Mouse (Mus musculus): ENCODE measurements around the gene Alms1.
A peak's percentile ranks its signal among the peaks of the same experiment; 100 is the strongest.
"Not testable (repeated sequence)": the region's sequence is repeated elsewhere in the genome, so short reads cannot be mapped to it uniquely, and the experiment has no call there.

Alms1 gene

DNA sequence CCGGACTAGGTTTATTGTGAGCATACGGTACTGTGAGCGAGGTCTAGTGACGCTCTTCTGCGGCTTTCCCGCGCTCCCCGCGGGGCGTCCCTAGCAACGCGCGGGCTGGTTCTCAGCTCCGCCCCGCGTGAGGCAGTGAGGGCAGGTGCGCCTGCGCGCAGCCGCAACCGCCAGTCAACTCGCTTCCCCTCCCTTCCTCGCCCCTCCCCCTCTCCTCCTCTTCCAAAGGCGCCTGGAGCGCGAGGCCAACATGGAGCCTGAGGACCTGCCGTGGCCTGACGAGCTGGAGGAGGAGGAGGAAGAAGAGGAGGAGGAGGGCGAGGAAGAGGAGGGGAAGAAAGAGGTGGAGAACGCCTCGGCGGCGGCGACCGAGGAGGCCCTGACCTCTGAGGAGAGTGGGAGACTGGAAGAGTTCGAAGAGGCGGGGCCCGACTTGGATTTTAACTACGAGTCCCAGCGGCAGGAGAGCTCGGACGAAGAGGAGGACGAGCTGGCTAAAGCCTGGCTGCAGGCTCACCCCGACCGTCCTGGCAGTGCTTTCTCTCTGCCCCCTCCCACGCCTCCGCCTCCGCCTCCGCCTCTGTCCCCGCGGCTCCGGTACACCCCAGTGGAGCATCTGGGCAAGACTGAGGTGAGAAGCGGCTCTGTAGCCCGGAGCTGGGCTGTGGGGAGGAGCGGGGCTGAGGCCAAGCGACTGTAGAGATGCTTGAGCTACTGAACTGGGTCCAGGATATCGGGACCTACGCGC lies at the start of gene Alms1:
Alms1 (plus strand) TSS at position 136 of the 748 bp plus-strand sequence.
- peak; percentile 86 for DNase-seq (ENCODE audit: low read depth, low spot score)

DNA sequence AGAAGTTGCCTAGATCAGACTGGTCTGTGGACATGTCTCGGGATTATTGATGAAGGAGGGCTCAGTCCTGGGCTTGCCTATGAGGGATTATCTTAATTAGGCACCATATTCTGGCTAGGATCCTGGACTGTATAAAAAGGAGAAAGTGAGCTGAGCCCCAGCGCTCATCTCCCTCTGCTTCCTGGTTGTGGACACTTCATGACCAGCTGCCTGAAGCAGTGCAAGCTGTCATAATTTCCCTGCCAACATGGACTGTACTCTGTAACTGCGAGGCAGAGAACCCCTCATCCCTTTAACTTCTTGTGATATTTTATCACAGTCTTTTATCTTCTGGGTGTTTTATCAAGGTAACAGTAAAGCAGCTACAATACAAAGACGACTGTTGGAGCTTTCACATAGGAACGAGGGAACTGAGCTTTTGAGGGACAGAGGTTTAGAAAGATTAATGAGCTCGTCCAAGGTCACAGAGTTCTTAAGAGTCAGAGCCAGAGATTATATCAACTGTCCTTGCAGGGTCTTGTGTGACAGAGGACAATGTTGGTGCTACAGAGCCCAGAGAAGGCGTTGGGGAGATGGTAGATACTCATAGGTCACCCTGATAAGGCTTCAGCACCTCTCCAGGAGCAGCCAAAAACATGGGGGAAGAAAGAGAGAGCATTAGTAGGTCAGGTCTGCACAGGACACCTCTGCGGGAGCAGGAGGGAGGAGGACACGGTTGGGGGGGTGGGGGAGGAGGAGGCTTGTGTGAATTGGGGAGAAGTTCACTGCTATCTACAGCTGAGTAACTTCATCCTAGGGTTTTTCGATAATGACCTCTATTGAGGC lies 43.8 kb upstream of the Alms1 start:
- no peak for DNase-seq (ENCODE audit: low read depth, low spot score)

GRCm38 (mm10) chr6:85544251-85544881 lies 43.0 kb upstream of the Alms1 start:
- DNase-seq (ENCODE audit: low read depth, low spot score) = no peak

GRCm38 (mm10) chr6:85547642-85548041 lies 39.7 kb upstream of the Alms1 start:
- no peak for DNase-seq (ENCODE audit: low read depth, low spot score)

GRCm38 (mm10) chr6:85562374-85562773 lies 25.0 kb upstream of the Alms1 start:
- DNase-seq (ENCODE audit: low read depth, low spot score) = no peak

- no peak for DNase-seq (ENCODE audit: low read depth, low spot score)
Measured at GRCm38 (mm10) chr6:85572816-85573215, 14.5 kb upstream of the Alms1 start.

- DNase-seq (ENCODE audit: low read depth, low spot score) = no peak
Measured at GRCm38 (mm10) chr6:85581688-85582087, 5.6 kb upstream of the Alms1 start.

GRCm38 (mm10) chr6:85584612-85585011 lies 2.7 kb upstream of the Alms1 start:
- no peak for DNase-seq (ENCODE audit: low read depth, low spot score)

DNA sequence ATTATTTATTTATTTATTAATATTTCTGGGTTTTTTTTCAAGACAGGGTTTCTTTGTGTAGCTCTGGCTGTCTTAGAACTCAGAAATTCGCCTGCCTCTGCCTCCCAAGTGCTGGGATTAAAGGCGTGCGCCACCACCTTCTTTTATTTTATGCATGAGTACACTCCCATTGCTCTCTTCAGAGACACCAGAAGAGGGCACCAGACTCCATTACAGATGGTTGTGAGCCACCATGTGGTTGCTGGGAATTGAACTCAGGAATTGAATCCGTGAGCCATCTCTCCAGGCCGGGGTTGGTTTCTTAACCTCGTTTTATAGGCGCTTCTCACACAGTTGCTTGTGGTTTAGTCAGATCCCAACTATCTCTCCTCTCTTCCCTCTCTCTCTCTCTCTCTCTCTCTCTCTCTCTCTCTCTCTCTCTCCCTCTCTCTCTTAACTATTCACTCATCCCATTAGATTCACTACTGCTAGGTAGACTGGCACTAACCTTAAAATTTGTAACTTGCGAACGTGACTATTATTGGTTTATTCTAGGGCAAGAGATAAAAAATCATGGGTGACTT lies 445 bp upstream of the Alms1 start:
- no peak for DNase-seq (ENCODE audit: low read depth, low spot score)

DNA sequence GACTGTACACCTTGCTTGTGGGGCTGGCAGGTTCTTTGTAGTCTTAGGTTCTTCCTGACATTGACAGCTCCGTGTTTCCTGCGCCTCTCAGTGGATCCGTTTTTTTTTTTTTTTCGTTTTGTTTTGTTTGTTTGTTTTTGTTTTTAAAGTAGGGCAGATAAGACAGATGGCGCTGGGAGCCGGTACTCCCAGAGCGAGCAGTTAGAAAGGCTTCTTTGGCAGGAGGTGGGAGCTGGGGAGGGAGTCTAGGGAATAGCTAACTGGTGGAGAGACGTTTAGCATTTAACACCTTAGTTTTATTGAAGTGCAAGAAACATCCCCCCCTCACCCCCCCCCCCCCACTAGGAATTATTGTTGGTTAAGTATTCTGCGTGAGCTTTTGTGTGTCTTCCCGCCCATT lies 833 bp downstream of the Alms1 start:
- DNase-seq (ENCODE audit: low read depth, low spot score) = no peak

DNA sequence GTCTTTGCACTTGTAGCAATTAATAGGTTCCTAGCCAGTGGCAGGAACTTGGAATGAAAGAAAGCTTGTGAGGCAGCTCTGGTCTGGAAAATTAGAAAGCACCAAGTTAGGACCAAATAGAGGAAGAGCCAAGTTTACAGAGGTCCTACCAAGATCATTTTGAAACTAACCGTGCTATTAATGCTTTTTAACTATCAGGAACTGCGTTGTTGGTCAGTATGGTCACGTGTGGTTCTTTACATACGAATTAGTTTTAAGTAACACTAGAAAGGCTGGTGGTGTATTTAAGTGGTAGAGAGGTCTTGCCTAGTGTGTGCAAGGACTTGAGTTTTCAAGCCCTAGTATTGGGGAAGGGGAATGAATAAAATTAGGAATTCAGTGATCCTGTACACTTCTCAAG lies 1.2 kb downstream of the Alms1 start:
- DNase-seq (ENCODE audit: low read depth, low spot score) = no peak

GRCm38 (mm10) chr6:85590116-85590515 lies 2.8 kb downstream of the Alms1 start:
- no peak for DNase-seq (ENCODE audit: low read depth, low spot score)

DNA sequence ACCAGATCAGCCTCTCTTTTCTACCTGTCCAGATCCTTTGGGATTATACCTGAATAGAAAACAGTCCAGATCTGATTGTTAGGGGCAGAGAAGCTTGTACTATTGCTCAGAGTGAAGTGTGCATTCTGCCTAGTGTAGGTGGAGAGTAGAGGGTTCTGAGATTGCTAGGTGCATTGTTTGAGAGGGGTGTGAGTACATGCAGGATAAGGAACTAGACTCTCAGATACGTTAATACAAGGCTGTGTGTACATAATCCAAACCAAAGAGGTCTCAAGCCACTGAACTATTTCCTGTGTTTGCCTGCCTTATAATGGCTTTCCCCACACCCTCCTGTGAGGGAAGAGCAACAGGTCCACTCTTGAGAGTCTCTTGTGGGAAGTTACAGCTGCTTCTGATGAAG lies 12.0 kb downstream of the Alms1 start:
- no peak for DNase-seq (ENCODE audit: low read depth, low spot score)

GRCm38 (mm10) chr6:85610511-85610910 lies 23.2 kb downstream of the Alms1 start:
- DNase-seq (ENCODE audit: low read depth, low spot score) = no peak

GRCm38 (mm10) chr6:85620826-85621225 lies 33.5 kb downstream of the Alms1 start:
- DNase-seq (ENCODE audit: low read depth, low spot score) = no peak

DNA sequence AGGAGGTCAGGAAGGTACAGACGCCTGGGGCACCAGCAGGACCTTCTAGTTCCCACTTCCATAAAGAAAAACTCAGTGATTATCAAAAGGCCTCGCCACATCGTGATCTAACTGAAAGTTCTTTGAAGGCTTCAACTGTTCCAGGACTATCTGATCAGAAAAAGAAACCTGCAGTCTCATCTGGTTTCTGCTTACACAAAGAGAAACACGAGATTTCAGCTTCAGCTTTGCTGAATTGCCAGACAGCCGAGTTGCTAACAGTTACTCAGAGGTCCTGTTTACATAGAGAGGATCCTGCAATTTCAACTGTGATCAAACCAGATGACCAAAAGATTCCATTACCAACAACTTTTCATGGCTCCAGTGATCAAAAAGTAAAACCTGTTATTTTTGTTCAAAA lies 34.3 kb downstream of the Alms1 start:
- no peak for DNase-seq (ENCODE audit: low read depth, low spot score)

DNA sequence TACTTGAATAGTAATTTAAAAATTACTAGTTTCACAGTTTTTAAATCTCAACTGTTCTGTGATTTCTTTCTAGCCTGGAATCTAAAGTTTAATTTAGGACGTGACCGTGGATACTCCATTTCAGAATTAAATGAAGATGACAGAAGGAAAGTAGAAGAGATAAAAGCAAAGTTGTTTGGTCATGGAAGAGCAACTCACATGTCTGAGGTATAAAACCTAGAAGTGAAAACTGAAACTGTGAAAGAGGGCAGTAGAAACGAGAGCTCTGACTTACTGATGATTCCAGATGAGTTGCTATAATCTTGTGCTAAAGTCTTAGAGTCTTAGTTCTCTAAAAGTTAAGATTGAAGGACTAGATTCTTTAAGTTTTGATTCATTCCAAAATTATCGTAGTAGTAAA lies 37.2 kb downstream of the Alms1 start:
- DNase-seq (ENCODE audit: low read depth, low spot score) = no peak

DNA sequence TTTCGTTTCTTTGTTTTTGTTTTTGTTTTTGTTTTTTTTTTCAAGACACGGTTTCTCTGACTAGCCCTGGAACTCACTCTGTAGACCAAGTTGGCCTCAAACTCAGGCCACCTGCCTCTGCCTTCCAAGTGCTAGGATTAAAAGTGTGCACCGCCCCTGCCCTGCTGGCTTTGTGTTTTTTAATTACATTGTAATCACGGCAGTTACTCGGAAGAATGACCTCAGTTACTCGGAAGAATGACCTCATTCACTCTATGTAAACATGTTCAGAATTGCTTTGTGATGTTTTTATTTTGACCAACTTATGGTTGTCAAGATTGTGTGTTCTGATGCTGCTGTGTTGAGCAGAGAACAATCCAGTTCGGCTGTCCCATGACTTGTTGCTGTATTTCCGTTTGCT lies 45.8 kb downstream of the Alms1 start:
- DNase-seq (ENCODE audit: low read depth, low spot score) = no peak

- no peak for DNase-seq (ENCODE audit: low read depth, low spot score)
Measured at GRCm38 (mm10) chr6:85653244-85653643, 65.9 kb downstream of the Alms1 start.

- not testable (repeated sequence) for DNase-seq (ENCODE audit: low read depth, low spot score)
Measured at GRCm38 (mm10) chr6:85701943-85702342, 114.6 kb downstream of the Alms1 start.

DNA sequence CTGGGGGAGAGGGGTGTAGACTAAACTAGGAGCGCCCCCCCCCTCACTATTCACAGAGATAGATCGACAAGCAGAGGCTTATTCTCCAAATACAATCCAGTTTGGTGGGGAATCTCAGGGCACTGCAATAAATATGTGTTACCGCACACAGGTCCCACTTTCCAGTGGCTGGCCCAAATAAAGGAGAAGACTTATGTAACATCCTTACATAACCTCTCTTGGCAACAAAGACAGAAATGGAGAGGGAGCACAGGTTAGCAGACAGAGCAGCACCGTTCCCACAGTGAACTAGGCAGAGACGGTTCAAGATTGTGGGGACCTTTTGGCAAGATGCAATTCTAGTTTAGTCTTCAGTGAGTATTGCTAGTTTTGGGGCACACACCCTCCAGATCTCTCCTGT lies 121.9 kb downstream of the Alms1 start:
- DNase-seq (ENCODE audit: low read depth, low spot score) = not testable (repeated sequence)

GRCm38 (mm10) chr6:85709607-85710006 lies 122.3 kb downstream of the Alms1 start:
- not testable (repeated sequence) for DNase-seq (ENCODE audit: low read depth, low spot score)

Measured in retina, postnatal 7 days (tissue).